Mouse (Mus musculus): ENCODE results near the gene Zfp13. TPM values are rescaled to one million over a fixed set of nuclear protein-coding genes. Genes with fewer than 3 reads are reported as not detected.
A peak's percentile ranks its signal among the peaks of the same experiment; 100 is the strongest.

Gene Zfp13
- 1.2 and 1.6 TPM in 2 replicates for polyA plus RNA-seq (2015; fragmentation: Nextera tagmentation; extraction: Ambion mirVana)

DNA sequence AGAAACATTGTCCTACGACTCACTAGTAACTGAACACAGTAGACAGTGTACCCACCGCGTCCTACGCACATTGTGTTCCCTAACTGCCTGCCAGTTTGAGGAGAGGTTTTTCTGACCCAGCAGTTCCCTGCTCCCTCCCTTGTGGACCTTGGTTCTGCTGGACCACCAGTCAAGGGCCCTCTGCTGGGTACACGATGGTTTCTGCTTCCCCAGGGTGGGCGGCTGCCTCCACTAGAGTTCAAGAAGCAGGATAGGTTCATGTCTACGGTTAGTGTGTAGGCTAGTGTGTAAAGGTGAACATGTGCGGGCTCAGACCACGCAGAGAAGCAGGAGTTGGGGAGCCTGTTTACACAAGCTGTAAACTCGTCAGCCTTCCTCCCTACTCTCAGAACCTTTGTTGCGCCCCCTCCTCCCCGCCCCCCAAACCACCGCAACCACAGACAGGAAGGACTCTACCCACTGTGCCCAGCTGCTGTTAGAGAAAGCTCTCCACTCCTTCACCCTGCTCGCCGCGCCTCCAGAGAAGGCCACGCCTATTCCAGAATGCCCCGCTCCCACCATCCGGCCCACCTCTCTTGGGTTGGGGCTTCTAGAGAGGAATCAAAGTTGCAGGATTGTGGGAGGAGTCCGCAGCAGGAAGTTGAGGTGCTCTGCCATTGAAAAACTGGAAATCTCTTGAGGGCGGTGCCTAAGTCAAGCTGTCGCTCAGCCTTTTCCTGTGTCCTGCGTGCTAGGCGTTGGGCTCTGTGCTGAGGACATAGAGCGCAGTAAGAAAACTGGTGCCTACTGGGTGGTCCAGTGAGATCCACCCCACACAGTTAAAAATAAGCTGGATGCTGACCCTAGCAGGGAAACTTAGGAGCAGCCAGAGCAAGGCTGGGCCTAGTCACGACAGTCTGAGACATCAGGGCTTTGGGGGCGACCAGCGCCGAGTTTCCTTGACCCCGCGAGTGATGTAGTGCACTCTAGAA is at the start of gene Zfp13:
Gene Zfp13, minus strand, starts transcription at position 906 of the 971 bp plus-strand sequence.
- Histone ChIP-seq H3K27me3 (no peaks in the 10 kb centered on the region), H3K4me1 (replicated peaks) (peaks cover 22% of the 10 kb centered on the region), H3K27ac (peak within 1 kb of the TSS; percentile 72), H3K9ac (peak within 1 kb of the TSS; percentile 66), H3K9me3 (replicated peaks) (no peaks in the 10 kb centered on the region), H3K4me3 (replicated peaks) (peak within 1 kb of the TSS; percentile 58), H3K36me3 (no peaks in the 10 kb centered on the region), H3K4me2 (peak within 1 kb of the TSS; percentile 73)
- peak; percentile 78 for DNase-seq
- ATAC-seq (ENCODE audit: low read depth): peak; percentile 91
- WGBS (ENCODE audit: insufficient replicate concordance): 4% methylated on average over 31 of the region's 31 CpGs

DNA sequence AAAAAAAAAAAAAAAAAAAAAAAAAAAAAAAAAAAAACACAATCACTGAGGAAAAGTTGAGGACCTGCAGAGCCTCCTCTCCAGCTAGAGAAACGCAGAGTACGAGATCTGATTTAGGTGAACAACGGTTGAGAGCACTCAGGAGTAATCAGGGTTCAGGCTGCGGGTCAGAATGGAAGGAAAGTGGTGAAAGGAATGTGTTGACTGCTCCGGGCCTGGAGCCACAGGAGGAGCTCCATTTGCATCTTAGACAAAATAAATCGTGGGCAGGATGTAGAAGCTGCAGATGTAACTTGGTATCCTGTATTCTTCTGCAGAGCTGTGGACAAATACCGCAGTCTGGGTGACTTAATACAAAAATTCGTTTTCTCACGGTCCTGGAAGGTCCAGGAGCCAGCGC is 46.6 kb upstream of the Zfp13 start:
- ATAC-seq (ENCODE audit: low read depth) (no peak), DNase-seq (no peak)
- H3K27me3 ChIP-seq: peaks cover 48% of the 10 kb centered on the region

GRCm38 (mm10) chr17:23644613-23645495 is 45.6 kb upstream of the Zfp13 start, which contains the start of gene Mmp25:
Gene Mmp25 (minus strand): TSS chr17:23645277.
- no peaks in the 10 kb centered on the region for H3K36me3 ChIP-seq
- whole genome bisulfite sequencing (ENCODE audit: insufficient replicate concordance): 1% methylated on average over 58 of the region's 58 CpGs
- no peak within 1 kb of the TSS for H3K27ac ChIP-seq
- H3K4me1 ChIP-seq (replicated peaks): peaks cover 3% of the 10 kb centered on the region; the same call in 1 of the 2 replicates
- ATAC-seq (ENCODE audit: low read depth) (no peak), DNase-seq (no peak)
- H3K4me3 ChIP-seq (replicated peaks): peak within 1 kb of the TSS; percentile 36
- no peaks in the 10 kb centered on the region for H3K9me3 ChIP-seq (replicated peaks)
- peak within 1 kb of the TSS; percentile 61 for H3K4me2 ChIP-seq
- peaks cover 48% of the 10 kb centered on the region for H3K27me3 ChIP-seq
- 0 out of 2 replicates have a peak within 1 kb of the TSS, but pooled peaks have one; percentile 17 for H3K9ac ChIP-seq

More for the DNA sequence above, 46.6 kb upstream of the Zfp13 start:
- Histone ChIP-seq H3K9me3 (replicated peaks) (no peaks in the 10 kb centered on the region), H3K27ac (no peak overlapping the region), H3K9ac (no peak overlapping the region), H3K4me3 (replicated peaks) (no peak overlapping the region), H3K4me1 (replicated peaks) (peaks cover 3% of the 10 kb centered on the region; the same call in 1 of the 2 replicates), H3K4me2 (no peak overlapping the region), H3K36me3 (no peaks in the 10 kb centered on the region)
- WGBS (ENCODE audit: insufficient replicate concordance): 45% methylated on average over 10 of the region's 10 CpGs

DNA sequence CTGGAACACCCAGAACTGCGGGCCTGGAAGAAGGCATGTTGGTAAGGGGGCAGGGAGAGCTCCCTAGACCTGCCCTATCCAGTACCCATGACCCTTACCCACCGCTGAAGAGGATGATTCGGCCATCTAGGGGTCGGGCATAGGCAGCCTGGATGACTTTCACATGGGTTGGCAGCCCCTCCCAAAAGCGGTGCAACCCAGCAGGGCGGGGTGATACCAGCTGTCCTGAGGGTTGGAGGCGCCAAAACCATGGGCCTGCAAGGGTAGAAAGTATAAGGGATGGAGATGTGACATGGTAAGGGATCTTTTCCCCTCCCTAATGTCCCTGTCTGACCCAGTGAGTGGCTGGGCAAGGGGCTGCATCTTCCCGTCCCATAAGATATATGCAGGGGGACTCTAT is 32.0 kb upstream of the Zfp13 start:
- Histone ChIP-seq H3K27me3 (no peaks in the 10 kb centered on the region), H3K9ac (no peak overlapping the region), H3K9me3 (replicated peaks) (no peaks in the 10 kb centered on the region), H3K4me3 (replicated peaks) (no peak overlapping the region), H3K4me1 (replicated peaks) (peaks cover 3% of the 10 kb centered on the region; the same call in 1 of the 2 replicates), H3K36me3 (no peaks in the 10 kb centered on the region), H3K27ac (no peak overlapping the region), H3K4me2 (no peak overlapping the region)
- 54% methylated on average over 8 of the region's 8 CpGs for WGBS (ENCODE audit: insufficient replicate concordance)
- ATAC-seq (ENCODE audit: low read depth) (no peak), DNase-seq (no peak)

GRCm38 (mm10) chr17:23630195-23631020 is 31.1 kb upstream of the Zfp13 start:
- no peak overlapping the region for H3K4me3 ChIP-seq (replicated peaks)
- no peaks in the 10 kb centered on the region for H3K9me3 ChIP-seq (replicated peaks)
- H3K4me1 ChIP-seq (replicated peaks): peaks cover 3% of the 10 kb centered on the region; the same call in 1 of the 2 replicates
- DNase-seq: peak; percentile 55
- H3K36me3 ChIP-seq: no peaks in the 10 kb centered on the region
- no peaks in the 10 kb centered on the region for H3K27me3 ChIP-seq
- peak; percentile 68 for ATAC-seq (ENCODE audit: low read depth)
- no peak overlapping the region for H3K9ac ChIP-seq
- WGBS (ENCODE audit: insufficient replicate concordance): 12% methylated on average over 22 of the region's 22 CpGs
- H3K27ac ChIP-seq: no peak overlapping the region
- H3K4me2 ChIP-seq: peak overlapping the region; percentile 17; the same call in 1 of the 2 replicates

- no peak for DNase-seq
- H3K4me2 ChIP-seq: no peak overlapping the region
- H3K4me3 ChIP-seq (replicated peaks): no peak overlapping the region
- H3K36me3 ChIP-seq: no peaks in the 10 kb centered on the region
- H3K27me3 ChIP-seq: no peaks in the 10 kb centered on the region
- ATAC-seq (ENCODE audit: low read depth): no peak
- H3K27ac ChIP-seq: no peak overlapping the region
- no peaks in the 10 kb centered on the region for H3K9me3 ChIP-seq (replicated peaks)
- no peak overlapping the region for H3K9ac ChIP-seq
- H3K4me1 ChIP-seq (replicated peaks): peaks cover 3% of the 10 kb centered on the region; the same call in 1 of the 2 replicates
- 42% methylated on average over 7 of the region's 7 CpGs for WGBS (ENCODE audit: insufficient replicate concordance)
Observed at GRCm38 (mm10) chr17:23627813-23628212, 28.5 kb upstream of the Zfp13 start.

DNA sequence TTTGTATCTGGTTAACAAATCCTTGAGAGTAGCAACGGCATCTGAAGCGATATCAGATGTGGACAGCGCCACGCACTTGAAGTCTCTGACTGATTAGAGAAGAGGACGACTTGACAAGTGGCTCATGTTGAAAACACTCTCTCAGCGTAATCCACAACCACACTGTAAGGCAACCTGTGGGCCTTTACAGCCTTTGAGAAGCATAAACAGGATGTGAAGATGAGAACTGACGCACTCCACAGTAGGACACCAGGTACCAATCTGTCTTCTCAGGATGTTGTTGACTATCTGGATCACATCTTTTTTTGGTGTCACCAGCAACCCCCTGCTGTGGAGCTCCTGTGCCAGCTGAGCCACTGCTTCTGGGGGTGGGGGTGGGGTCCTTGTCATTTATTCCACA is 21.1 kb upstream of the Zfp13 start:
- H3K27ac ChIP-seq: no peak overlapping the region
- no peaks in the 10 kb centered on the region for H3K36me3 ChIP-seq
- H3K4me1 ChIP-seq (replicated peaks): no peaks in the 10 kb centered on the region

GRCm38 (mm10) chr17:23617087-23617486 is 17.8 kb upstream of the Zfp13 start:
- no peak overlapping the region for H3K4me3 ChIP-seq (replicated peaks)
- H3K9ac ChIP-seq: no peak overlapping the region
- 0 out of 2 replicates have a peak, but pooled peaks cover 11% of the 10 kb centered on the region for H3K27me3 ChIP-seq
- DNase-seq: no peak
- no peak overlapping the region for H3K4me2 ChIP-seq
- no peak overlapping the region for H3K27ac ChIP-seq
- ATAC-seq (ENCODE audit: low read depth): no peak
- H3K9me3 ChIP-seq (replicated peaks): no peaks in the 10 kb centered on the region
- no peaks in the 10 kb centered on the region for H3K36me3 ChIP-seq
- WGBS (ENCODE audit: insufficient replicate concordance): 21% methylated on average over 9 of the region's 9 CpGs
- H3K4me1 ChIP-seq (replicated peaks): no peaks in the 10 kb centered on the region

More for the DNA sequence above, 21.1 kb upstream of the Zfp13 start:
- Histone ChIP-seq H3K4me2 (no peak overlapping the region), H3K9me3 (replicated peaks) (no peaks in the 10 kb centered on the region), H3K4me3 (replicated peaks) (no peak overlapping the region), H3K9ac (no peak overlapping the region), H3K27me3 (0 out of 2 replicates have a peak, but pooled peaks cover 11% of the 10 kb centered on the region)
- DNase-seq (no peak), ATAC-seq (ENCODE audit: low read depth) (no peak)
- WGBS (ENCODE audit: insufficient replicate concordance): 49% methylated on average over 7 of the region's 7 CpGs

DNA sequence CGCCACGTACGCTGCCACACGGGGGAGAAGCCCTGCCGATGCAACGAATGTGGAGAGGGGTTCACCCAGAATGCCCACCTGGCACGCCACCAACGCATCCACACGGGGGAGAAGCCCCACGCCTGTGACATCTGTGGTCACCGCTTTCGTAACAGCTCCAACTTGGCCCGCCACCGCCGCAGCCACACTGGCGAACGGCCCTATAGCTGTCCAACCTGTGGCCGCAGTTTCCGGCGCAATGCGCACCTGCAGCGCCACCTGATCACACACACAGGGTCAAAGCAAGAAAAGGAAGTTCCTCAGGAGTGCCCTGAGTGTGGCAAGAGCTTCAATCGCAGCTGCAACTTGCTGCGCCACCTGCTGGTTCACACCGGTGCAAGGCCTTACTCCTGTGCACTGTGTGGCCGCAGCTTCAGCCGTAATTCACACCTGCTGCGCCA is 11.1 kb upstream of the Zfp13 start:
- ATAC-seq (ENCODE audit: low read depth): no peak; the same call in 1 of the 2 replicates
- DNase-seq: no peak
- H3K9ac ChIP-seq: no peak overlapping the region
- no peaks in the 10 kb centered on the region for H3K9me3 ChIP-seq (replicated peaks)
- H3K27me3 ChIP-seq: no peaks in the 10 kb centered on the region
- no peak overlapping the region for H3K4me2 ChIP-seq
- 72% methylated on average over 28 of the region's 28 CpGs for WGBS (ENCODE audit: insufficient replicate concordance)
- no peaks in the 10 kb centered on the region for H3K36me3 ChIP-seq
- H3K27ac ChIP-seq: no peak overlapping the region
- no peak overlapping the region for H3K4me3 ChIP-seq (replicated peaks)
- H3K4me1 ChIP-seq (replicated peaks): no peaks in the 10 kb centered on the region

DNA sequence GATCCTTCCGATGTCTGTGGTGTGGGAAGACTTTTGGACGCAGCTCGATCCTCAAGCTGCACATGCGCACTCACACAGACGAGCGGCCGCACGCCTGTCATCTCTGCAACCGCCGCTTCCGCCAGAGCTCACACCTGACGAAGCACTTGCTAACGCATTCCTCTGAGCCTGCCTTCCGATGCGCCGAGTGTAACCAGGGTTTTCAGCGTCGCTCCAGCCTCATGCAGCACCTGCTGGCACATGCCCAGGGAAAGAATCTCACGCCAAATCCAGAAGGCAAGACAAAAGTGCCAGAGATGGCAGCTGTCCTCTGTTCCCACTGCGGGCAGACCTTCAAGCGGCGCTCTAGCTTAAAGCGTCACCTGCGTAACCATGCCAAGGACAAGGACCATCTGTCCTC is 10.3 kb upstream of the Zfp13 start:
- DNase-seq (no peak), ATAC-seq (ENCODE audit: low read depth) (no peak)
- Histone ChIP-seq H3K4me3 (replicated peaks) (no peak overlapping the region), H3K9me3 (replicated peaks) (no peaks in the 10 kb centered on the region), H3K4me2 (no peak overlapping the region), H3K4me1 (replicated peaks) (no peaks in the 10 kb centered on the region), H3K27ac (no peak overlapping the region), H3K27me3 (no peaks in the 10 kb centered on the region), H3K9ac (no peak overlapping the region), H3K36me3 (no peaks in the 10 kb centered on the region)
- 84% methylated on average over 24 of the region's 24 CpGs for WGBS (ENCODE audit: insufficient replicate concordance)
